Mouse (Mus musculus) embryonic fibroblast, embryonic 13.5 days (primary cell): Measurements from ENCODE around the gene Celsr3.

Experiments
- CTCF ChIP-seq: IDR thresholded peaks from 2 replicates; pipeline ENCODE4 v1.5.1; 2011; ENCODE audit warnings: mild to moderate bottlenecking, control low read depth, low read length, moderate library complexity, borderline replicate concordance; ENCODE audit not compliant: insufficient read depth
- POLR2A ChIP-seq: IDR thresholded peaks from 2 replicates; pipeline ENCODE4 v1.6.1; 2011; ENCODE audit warnings: low read depth, mild to moderate bottlenecking, control low read depth, low read length, moderate library complexity

DNA sequence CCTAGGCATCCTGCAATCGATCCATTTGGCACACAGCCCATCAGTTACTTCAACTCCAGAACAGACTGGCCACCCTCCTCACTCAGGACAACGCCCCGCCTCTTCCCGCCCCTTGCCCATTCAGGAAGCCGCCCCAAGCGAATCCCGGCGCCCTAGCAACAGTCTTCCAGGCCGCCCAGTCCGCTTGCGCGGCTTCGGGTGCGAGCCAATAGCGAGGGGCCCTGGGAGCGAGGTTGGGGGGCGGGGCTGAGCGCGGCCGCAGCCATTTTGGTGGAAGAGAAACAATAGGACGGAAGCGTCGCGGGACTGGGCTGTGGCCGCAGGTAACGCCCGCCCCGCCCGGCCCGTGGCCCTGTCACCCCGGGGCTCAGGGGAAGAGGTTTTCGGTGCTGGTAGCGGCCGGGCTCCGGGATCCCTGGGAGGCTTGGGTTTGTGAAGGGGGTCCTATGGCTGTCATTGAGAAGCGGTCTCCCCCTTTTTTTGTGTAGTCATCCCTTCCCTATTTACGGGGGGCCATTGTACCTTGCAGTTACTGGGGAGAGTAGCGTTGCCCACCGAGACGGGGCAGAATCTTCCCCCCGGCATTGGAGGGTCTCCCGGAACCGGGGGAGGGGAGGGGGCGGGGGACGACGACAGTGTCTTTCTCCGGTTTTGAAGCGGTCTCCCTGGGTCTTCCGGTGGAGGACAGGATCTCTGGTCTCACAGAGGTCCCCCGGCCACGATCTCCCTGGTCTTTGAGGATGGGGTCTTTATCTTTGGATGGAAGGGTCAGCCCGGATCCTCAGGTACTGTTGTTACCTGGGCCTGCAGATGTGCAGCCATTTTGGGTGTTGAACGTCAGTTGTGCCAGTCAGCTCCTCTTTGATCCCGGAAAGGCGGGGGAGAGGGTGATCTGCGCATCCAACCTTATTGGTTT is 42.3 kb upstream of the Celsr3 start, which contains the start of gene Ip6k2:
- TF ChIP-seq CTCF (no peak), POLR2A (peak; percentile 60)
